Mouse (Mus musculus): ENCODE measurements around the gene Paox.

Gene Paox

DNA sequence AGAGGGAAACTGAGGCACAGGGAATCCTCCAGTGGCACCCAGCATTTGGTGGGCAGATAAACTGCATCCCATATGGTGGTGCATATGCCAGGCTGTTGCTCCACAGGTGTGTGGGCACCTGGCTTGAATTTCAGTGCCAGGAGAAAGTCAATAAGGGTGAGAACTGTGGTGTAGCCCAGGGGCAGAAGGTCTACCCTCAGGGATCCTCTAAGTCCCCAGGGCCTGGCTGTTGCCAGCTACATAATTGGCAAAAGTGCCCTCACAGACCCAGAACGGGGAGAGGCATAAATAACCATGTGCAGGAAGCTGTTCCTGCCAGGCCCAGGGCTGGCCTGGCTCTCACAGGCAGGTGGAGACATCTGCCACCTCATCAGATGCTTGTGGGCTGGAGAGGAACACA is 57.3 kb downstream of the Paox start, which contains the start of gene Olfr523:
Gene Olfr523 (plus strand): TSS at position 282 of the 400 bp plus-strand sequence.
- no peak for DNase-seq

DNA sequence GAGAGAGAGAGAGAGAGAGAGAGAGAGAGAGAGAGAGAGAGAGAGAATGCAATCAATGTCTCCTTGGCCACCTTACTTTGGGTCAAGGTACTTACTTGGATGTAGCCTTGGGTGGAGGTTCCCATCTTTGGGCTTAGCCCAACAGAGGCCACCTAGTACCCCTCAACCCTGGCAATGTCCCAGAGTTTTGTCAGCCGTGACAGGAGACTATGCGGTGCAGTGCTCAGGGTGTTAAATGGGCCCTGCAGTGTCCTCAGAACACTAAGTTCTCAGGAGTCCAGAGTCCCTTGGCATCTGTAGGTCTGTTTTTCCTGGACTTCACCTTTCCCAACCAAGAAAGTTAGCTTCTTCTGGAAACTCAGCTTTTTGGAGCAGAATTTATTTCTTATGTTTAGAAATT is 63.6 kb downstream of the Paox start:
- no peak for DNase-seq

DNA sequence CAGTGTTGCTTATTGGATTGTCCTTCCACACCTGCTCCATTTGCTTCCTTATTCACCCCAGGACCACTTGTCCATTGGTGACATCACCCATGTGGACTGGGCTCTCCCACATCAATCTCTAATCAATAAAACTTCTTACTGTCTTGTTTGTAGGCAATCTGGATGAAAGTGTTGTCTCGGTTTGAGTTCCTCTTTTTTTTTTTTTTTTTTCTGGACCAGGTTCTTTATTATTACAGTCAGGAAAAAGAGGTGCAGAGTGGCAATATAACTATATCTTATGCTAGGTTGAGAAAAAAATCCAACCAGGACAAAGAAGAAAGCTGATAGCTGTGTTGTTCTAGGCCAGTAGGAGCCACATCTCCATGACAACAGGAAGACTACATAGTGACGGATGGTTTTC is 65.1 kb downstream of the Paox start:
- no peak for DNase-seq

DNA sequence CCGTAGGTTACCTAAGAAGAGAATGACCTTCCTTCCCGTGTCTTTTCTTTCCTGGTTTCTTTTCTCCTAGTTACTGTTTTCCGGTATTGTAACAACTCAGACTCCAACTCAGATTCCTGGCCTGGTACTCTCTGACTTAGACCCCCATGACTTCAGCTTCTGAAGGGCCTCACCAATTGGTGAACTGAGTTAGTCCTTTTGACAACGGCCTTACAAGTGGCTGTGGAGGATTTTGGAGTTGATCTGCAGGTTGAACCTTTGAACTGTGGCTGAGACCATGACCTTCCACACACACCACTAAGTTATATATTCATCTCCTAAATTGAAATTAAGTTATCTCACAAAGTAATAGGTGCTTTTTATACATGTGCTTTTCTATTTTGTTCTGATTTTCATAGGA is 68.6 kb downstream of the Paox start:
- no peak for DNase-seq
